Mouse (Mus musculus) embryonic facial prominence, embryonic 13.5 days (tissue): ENCODE data around the gene Lgals1. TPM values are rescaled to one million over a fixed set of nuclear protein-coding genes. Genes with fewer than 3 reads are reported as not detected.

Experiments used
- ATAC-seq: fragments of 200-750 bp; cut with Nextera tagmentation; 2 replicates; pipeline ENCODE4 v1.8.0; 2017; ENCODE audit warnings: low read depth; ENCODE audit not compliant: insufficient number of reproducible peaks, insufficient read depth, low FRiP score, low TSS enrichment
- H3K27ac ChIP-seq: fragments of 300-500 bp; sonication (generic); 2 replicates; pipeline ENCODE4 v1.5.1; 2015; ENCODE audit warnings: moderate library complexity, mild to moderate bottlenecking, inconsistent platforms
- H3K27me3 ChIP-seq: fragments of 300-500 bp; sonication (generic); 2 replicates; pipeline ENCODE4 v1.6.1; 2015; ENCODE audit warnings: mild to moderate bottlenecking, inconsistent platforms
- H3K36me3 ChIP-seq: fragments of 300-500 bp; sonication (generic); 2 replicates; pipeline ENCODE4 v1.6.1; 2015; ENCODE audit warnings: mild to moderate bottlenecking, inconsistent platforms
- H3K4me1 ChIP-seq: fragments of 300-500 bp; sonication (generic); 2 replicates; pipeline ENCODE4 v1.6.1; 2015; ENCODE audit warnings: inconsistent platforms
- H3K4me2 ChIP-seq: fragments of 300-500 bp; sonication (generic); 2 replicates; pipeline ENCODE4 v1.6.1; 2015; ENCODE audit warnings: moderate library complexity, mild to moderate bottlenecking, inconsistent platforms
- H3K4me3 ChIP-seq: fragments of 300-500 bp; sonication (generic); 2 replicates; pipeline ENCODE4 v1.5.1; 2015; ENCODE audit warnings: mild to moderate bottlenecking, inconsistent platforms
- H3K9ac ChIP-seq: fragments of 300-500 bp; sonication (generic); 2 replicates; pipeline ENCODE4 v1.6.1; 2015; ENCODE audit warnings: mild to moderate bottlenecking, inconsistent platforms
- H3K9me3 ChIP-seq: fragments of 300-500 bp; sonication (generic); 2 replicates; pipeline ENCODE4 v1.6.1; 2016; ENCODE audit warnings: inconsistent platforms
- WGBS: fragments of 180-500 bp; shearing (Covaris S2); methylation state at CpG from one replicate; pipeline ENCODE4 v1.1.7; 2015; ENCODE audit warnings: mixed read lengths; 5-methylcytosine and 5-hydroxymethylcytosine counted together
- microRNA-seq: library from miRNA; unstranded; fragments of <30 nt; microRNA quantifications from one replicate; pipeline ENCODE4, GENCODE M21; 2016
- polyA plus RNA-seq: library from polyadenylated mRNA; unstranded; fragments of >200 nt; fragmentation: Nextera tagmentation; extraction: Ambion mirVana; gene quantifications from 2 replicates; pipeline ENCODE4 v1.2.1, GENCODE M21; 2015

Gene Lgals1
- polyA plus RNA-seq, 1 experiment from 2014 or later: 2,193 TPM

GRCm38 (mm10) chr15:78973950-78974349, 47.4 kb downstream of the Lgals1 start:
- H3K36me3 ChIP-seq: 0 out of 2 replicates have a peak, but pooled peaks cover 6% of the 10 kb centered on the region
- WGBS: 76% methylated on average over 7 of the region's 7 CpGs
- peaks cover 7% of the 10 kb centered on the region for H3K4me1 ChIP-seq
- no peak overlapping the region for H3K27ac ChIP-seq
- no peak for ATAC-seq
- no peaks in the 10 kb centered on the region for H3K9me3 ChIP-seq
- no peak overlapping the region for H3K4me2 ChIP-seq
- 0 out of 2 replicates have a peak overlapping the region, but pooled peaks have one; percentile 17 for H3K9ac ChIP-seq
- H3K4me3 ChIP-seq: no peak overlapping the region
- H3K27me3 ChIP-seq: no peaks in the 10 kb centered on the region

GRCm38 (mm10) chr15:78977676-78978159, 51.2 kb downstream of the Lgals1 start:
- WGBS: 86% methylated on average over 8 of the region's 8 CpGs
- H3K36me3 ChIP-seq: 0 out of 2 replicates have a peak, but pooled peaks cover 6% of the 10 kb centered on the region
- H3K27me3 ChIP-seq: no peaks in the 10 kb centered on the region
- no peak overlapping the region for H3K4me2 ChIP-seq
- H3K4me3 ChIP-seq: no peak overlapping the region
- no peak overlapping the region for H3K9ac ChIP-seq
- H3K27ac ChIP-seq: no peak overlapping the region
- no peaks in the 10 kb centered on the region for H3K9me3 ChIP-seq
- no peak for ATAC-seq
- peaks cover 28% of the 10 kb centered on the region for H3K4me1 ChIP-seq

- Histone ChIP-seq H3K27ac (peak overlapping the region; percentile 83), H3K4me1 (peaks cover 34% of the 10 kb centered on the region), H3K4me3 (no peak overlapping the region), H3K36me3 (0 out of 2 replicates have a peak, but pooled peaks cover 3% of the 10 kb centered on the region), H3K9me3 (no peaks in the 10 kb centered on the region), H3K9ac (peak overlapping the region; percentile 60), H3K4me2 (peak overlapping the region; percentile 19), H3K27me3 (no peaks in the 10 kb centered on the region)
- WGBS: 5% methylated on average over 4 of the region's 4 CpGs
- peak; percentile 8; the same call in 1 of the 2 replicates for ATAC-seq
These were observed 52.4 kb downstream of the Lgals1 start for GRCm38 (mm10) chr15:78978875-78979274.

Small RNA genes lying within 50 kb of the gene (microRNA-seq; reads per million reads assigned to microRNA genes)
- not detected for gene Mir6955

Other genes starting within 250 kb of the Lgals1 start
- gene Elfn2, start 208.0 kb upstream of the Lgals1 start, polyA plus RNA-seq: 0.06 TPM in 1 of 2 replicates, not detected in the other
- gene Mfng, start 153.2 kb upstream of the Lgals1 start, polyA plus RNA-seq: 16.1 and 18.8 TPM in 2 replicates
- 3.0 and 3.2 TPM in 2 replicates for gene Card10, start 123.7 kb upstream of the Lgals1 start, polyA plus RNA-seq
- gene Cdc42ep1, start 84.1 kb upstream of the Lgals1 start, polyA plus RNA-seq: 25.2 and 28.6 TPM in 2 replicates
- 1.3 TPM in 1 of 2 replicates, not detected in the other for gene Lgals2, start 71.2 kb upstream of the Lgals1 start, polyA plus RNA-seq
- 42.5 and 51.8 TPM in 2 replicates for gene Gga1, start 49.5 kb upstream of the Lgals1 start, polyA plus RNA-seq
- gene Gm49510, start 27.1 kb upstream of the Lgals1 start, polyA plus RNA-seq: 0.18 and 0.25 TPM in 2 replicates
- gene Sh3bp1, start 27.0 kb upstream of the Lgals1 start, polyA plus RNA-seq: 53.3 and 54.4 TPM in 2 replicates
- gene Pdxp, start 12.8 kb upstream of the Lgals1 start, polyA plus RNA-seq: 18.7 and 23.2 TPM in 2 replicates
- gene Nol12, start 8.2 kb downstream of the Lgals1 start, polyA plus RNA-seq: 54.1 and 57.4 TPM in 2 replicates
- 37.8 and 38.7 TPM in 2 replicates for gene Triobp, start 21.0 kb downstream of the Lgals1 start, polyA plus RNA-seq
- gene H1f0, start 101.7 kb downstream of the Lgals1 start, polyA plus RNA-seq: 533 and 546 TPM in 2 replicates
- not detected in 2 replicates for gene Galr3, start 115.2 kb downstream of the Lgals1 start, polyA plus RNA-seq
- gene Ankrd54, start 136.2 kb downstream of the Lgals1 start, polyA plus RNA-seq: 54.1 and 57.7 TPM in 2 replicates
- 232 and 244 TPM in 2 replicates for gene Eif3l, start 148.5 kb downstream of the Lgals1 start, polyA plus RNA-seq
- gene Micall1, start 182.2 kb downstream of the Lgals1 start, polyA plus RNA-seq: 12.8 and 13.8 TPM in 2 replicates
- gene Polr2f, start 214.3 kb downstream of the Lgals1 start, polyA plus RNA-seq: 348 and 353 TPM in 2 replicates
- 9.7 and 10.2 TPM in 2 replicates for gene 1700088E04Rik, start 214.5 kb downstream of the Lgals1 start, polyA plus RNA-seq
- 8.0 and 11.6 TPM in 2 replicates for gene Sox10, start 238.5 kb downstream of the Lgals1 start, polyA plus RNA-seq